Mouse (Mus musculus): Measurements from ENCODE around the gene Fbxo17.
"Not testable (repeated sequence)": the region's sequence is repeated elsewhere in the genome, so short reads cannot be mapped to it uniquely, and the experiment has no call there.

Fbxo17 gene

DNA sequence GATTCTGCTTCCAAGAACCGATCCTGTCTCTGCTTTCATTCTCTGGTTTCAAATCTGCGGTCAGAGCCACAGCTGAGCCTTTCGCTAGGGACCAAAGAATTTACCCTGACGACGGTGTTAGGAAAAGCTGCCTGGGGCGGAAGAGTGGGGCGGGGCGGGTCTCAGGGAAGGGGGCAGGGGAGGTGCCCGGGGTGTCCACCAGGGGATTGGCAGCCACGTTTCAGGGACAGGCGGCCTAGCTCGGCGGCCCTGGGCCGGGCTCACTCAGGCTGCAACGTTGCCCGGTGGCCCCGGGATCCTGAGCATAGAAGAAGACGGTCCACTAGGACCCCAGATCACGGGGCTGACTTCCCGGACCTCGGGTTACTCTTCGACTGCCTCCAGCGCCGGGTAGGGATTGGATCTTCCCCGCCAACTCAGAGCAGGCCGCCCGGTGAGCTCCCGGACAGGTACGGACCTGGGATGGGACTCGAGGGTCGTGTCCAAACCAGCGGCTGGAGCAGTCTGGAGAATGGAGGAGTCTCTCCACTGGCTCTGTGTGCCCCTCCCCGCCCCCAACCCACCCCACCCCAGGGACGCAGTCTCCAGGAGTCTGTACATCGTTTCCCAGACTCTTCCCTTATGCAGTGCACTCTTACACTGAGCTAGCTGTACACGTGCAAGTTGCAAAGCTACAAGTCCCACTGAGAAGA, at the start of gene Fbxo17:
TSS of gene Fbxo17 (plus strand) at position 215 of the 692 bp plus-strand sequence.
- in situ Hi-C loops (cut with MboI, MseI) = no loop called here

DNA sequence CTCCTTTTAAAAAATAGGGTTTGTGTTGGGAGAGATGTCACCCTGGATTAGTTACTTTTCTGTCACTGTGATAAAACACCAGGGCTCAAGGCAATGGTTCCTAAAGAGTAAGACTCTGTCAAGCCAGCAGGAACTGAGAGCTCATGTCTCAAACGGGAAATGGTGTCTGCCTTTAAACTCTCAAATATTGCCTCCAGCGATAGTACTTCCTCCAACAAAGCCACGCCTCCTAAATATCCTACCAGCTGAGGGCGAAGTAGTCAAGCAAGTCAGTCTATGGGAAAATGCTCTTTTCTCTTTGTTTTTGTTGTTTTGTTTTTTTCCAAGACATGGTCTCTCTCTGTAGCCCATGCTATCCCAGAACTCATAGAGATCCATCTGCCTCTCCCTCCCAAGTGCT, 45.4 kb upstream of the Fbxo17 start:
- in situ Hi-C loops (cut with MboI, MseI) = no loop called here

DNA sequence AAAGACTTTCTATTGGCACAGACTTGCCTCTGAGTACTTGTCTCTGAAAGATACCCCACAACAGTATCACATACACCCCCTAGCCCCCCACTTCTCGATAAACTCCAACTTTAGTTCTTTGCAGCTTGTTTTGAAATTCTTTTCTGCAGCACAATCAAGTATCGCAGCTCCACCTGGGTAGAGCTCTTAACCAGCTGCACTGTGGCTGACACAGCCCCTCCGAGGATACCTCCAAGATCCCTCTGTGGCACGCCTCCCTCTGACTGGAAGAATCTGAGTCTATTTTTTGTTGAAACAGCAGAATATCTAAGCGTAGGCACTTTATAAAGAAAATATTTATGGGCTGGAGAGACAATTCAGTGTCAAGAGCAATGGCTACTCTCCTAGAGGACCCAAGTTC, 44.3 kb upstream of the Fbxo17 start:
- in situ Hi-C loops (cut with MboI, MseI) = no loop called here

DNA sequence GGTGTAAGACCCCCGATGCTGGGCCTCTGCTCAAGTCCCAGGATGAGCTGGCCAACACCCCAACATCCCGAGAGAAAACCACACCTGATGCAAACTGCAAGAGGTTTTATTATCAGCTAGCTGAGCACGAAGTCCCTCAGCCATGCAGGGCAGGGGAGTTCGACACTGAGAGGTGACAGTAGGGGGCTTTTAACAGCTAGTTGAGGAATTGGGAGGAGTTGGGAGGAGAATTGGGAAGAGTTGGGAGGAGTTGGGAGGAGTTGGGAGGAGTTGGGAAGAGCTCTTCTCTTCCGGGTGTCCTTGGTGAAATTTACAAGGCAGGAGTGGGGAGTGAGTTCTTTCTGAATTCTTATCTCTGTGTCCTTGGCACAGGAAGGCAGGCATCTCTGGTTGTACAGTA, 43.8 kb upstream of the Fbxo17 start:
- in situ Hi-C loops (cut with MboI, MseI) = not testable (repeated sequence)

DNA sequence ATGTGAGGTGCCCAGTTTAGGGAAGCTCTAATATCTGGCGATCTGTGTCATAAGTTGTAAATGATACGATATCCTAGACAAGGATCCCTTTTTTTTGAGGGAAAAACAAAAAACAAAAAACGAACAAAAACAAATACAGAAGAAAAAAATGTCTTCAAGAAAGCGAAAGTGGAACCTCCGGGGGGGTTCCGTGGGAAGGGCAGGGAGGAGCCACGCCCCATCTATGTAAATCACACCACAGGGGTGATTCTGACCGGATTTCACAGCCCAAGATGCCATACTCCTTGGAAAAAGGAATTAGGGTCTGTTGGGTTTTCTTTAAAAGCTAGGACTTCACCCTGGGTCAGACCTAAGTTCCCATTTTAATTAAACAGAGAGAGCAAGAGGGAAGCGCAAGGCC, 41.6 kb upstream of the Fbxo17 start:
- in situ Hi-C loops (cut with MboI, MseI) = loop anchor here (5.0 kb wide), 1 partner anchor 103 kb away; no protein-coding TSS in a partner anchor

DNA sequence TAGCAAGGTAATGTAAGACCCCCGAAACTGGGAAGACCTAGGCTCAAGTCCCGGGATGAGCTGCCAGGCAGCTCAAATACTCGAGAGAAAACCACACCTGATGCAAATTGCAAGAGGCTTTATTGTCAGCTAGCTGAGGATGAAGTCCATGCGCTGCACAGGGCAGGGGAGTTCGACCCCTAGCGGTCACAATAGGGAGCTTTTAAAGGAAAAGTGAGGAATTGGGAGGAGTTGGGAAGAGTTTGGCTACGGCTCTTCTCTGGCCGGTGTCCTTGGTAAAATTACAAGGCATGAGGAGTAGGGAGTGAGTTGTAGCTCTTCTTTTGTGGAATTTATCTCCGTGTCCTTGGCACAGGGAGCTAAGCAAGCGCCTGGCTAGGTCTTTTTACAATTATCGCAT, 40.9 kb upstream of the Fbxo17 start:
- in situ Hi-C loops (cut with MboI, MseI) = loop anchor here (5.0 kb wide), 1 partner anchor 103 kb away; no protein-coding TSS in a partner anchor

DNA sequence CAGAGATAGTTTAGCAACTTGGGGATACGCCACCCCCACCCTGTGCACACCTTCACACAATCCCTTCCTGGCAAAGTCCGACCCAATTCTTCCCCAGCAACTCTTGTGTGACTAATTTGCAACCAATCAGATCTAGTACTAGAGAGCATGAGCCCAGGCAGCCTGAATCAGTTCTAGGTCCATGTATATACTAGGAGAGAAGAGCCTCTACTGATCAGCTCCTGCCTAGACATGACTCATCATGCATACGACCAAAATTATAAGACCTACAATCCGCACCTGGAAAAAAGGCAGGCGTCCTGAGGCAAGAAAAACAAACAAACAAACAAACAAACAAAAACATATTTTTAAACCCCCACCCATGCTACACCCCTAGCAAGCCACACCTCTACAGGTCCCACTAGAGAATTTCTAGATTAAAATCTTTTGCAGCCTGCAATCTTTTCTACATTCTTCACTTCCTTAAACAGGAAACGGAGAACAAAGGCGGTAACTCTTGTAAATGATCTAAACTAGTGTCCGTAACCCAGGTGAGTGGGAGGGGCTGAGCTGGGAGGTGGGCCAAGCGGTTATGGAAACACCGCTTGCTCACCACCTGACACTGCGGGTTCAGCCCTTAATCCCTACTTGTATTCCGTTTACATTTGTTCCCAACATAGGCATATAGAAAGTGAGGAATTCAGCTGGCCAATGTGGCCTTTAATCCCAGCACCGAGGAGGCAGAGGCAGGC, 39.6 kb upstream of the Fbxo17 start:
- in situ Hi-C loops (cut with MboI, MseI) = loop anchor here (5.0 kb wide), 1 partner anchor 105 kb away; no protein-coding TSS in a partner anchor

DNA sequence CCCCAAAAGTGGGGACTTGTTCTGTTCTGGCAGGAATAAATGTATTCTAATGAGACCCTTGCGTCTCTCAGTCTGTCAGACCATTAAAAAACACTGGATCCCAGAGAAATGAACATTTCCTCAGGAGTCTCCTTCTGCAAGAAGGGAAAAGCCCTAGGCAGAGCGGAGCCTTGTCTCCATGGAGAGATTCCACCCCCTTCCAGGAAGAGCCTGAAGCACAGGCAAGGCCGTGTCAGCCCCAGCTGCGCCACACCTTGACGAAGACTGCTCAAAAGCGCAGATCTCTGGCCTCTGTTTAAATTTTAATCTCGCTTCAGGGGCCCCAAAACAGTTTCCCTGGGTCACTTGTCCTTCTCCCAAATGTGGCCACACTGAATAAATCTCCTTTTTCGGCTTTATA, 39.0 kb upstream of the Fbxo17 start:
- in situ Hi-C loops (cut with MboI, MseI) = loop anchor here (5.0 kb wide), 1 partner anchor 105 kb away; no protein-coding TSS in a partner anchor

DNA sequence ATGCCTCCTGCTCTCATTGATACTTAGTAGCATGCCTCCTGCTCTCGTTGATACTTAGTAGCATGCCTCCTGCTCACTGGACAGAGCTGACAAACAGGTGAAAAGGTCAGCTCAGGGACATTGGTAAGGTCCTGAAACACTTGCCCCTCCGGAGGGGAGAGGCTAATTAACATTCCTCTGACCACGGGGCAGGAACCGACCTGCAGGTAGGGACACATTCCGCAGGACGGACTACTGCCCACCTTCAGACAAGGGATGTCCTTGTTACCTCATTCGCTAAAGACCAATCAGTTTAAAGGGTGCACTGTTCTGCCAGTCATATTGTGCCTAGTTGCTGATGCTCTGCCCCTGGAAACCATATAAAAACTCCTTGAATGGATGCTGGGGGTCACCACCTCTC, 25.5 kb upstream of the Fbxo17 start:
- in situ Hi-C loops (cut with MboI, MseI) = no loop called here

DNA sequence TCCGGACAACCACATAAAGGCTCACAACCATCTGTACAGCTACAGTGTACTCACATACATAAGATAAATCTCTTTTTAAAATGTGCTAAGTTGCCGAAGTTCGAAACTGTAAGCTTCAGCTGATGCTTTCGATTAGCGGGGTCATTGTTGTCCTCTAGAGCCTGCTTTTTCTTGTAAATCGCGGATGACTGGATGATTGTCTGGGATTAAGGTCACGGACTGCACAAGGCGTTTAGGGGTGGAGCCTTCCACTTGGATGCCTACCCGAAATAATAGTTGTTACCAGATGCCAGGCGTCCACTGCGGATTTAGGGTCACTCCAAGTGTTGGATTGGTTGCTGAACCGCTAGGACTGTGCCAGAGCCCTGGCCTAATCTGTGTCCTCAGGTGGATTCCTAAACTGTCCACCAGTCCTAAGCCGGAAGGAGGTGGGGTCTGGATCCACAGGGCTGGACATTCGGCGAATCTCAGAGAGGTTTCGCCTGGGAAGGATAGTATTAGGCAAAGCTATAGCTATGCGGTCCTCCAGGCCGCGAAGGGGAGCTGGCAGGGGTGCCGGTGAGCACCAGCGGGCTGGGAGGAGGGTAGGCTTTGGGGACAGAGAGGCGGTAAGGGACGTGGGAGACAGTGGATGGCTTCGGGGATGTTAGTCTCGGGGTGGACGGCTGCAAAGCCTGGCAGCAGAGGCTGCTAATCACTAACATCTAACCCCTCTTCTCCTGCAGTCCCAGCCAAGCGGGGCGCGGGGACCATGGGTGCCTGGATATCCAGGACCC, 23.9 kb upstream of the Fbxo17 start, which contains the start of gene Fbxo27:
TSS of gene Fbxo27 (plus strand) at position 305 of the 776 bp plus-strand sequence.
- in situ Hi-C loops (cut with MboI, MseI) = no loop called here

DNA sequence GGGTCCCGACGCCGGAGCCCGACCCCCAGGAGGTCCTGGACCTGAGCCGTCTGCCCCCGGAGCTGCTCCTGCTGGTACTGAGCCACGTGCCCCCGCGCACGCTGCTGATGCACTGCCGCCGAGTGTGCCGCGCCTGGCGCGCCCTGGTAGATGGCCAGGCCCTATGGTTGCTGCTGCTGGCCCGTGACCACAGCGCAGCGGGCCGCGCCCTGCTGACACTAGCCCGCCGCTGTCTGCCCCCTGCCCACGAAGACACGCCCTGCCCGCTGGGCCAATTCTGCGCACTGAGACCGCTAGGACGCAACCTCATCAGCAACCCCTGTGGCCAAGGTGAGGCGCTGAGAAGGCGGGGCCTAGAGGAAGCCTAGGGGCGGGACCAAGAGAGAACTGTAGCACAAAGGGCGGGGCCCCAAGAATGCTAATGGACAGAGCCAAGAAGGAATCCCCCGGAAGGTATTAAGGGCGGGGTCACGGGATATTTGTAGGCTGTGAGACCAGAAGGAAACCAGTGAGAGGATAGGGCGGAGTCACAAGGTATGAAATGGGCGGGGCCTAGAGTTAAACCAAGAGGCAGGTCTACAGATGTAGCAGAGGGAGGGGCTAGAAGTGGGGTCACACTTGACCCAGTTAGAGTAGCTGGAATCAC, 23.2 kb upstream of the Fbxo17 start:
- in situ Hi-C loops (cut with MboI, MseI) = no loop called here

DNA sequence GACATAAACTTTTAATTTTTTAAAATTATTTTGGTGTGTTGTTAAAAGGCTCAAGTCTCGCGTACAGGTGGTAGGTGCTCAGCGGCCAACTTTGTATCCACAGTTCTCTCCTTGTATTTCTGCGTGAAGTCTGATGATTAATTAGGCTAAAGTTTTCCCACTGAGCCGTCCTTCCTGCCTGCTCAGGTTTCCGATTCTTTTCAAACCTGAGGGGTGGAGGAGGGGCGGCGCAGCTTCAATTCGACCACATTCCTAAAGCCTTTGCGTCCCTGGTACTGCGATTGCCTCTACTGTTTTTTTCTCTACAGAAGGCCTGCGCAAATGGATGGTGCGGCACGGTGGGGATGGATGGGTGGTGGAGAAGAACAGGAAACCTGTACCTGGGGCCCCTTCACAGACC, 22.2 kb upstream of the Fbxo17 start:
- in situ Hi-C loops (cut with MboI, MseI) = no loop called here

DNA sequence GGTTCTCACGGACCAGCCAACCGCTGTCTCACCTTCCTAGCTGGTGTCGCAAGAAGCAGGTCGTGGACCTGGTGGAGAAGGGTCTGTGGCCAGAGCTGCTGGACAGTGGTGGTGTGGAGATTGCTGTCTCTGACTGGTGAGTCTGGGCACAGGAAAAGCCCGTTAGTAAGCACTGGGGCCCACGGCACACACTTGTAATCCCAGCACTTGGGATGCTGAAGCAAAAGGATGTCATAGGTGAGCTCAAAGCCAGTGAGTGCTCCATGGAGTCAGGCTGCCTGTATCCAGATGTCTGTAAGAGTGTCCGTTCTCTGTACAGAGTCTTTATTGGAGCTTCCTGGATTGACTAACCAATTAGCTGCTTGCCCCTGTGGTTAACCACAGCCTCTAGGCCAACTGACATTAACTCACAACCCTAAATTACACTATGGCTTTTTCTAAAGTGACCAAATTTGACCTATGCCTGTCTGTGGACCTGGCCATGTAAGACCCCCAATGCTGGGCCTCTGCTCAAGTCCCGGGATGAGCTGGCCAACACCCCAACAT, 21.6 kb upstream of the Fbxo17 start:
- in situ Hi-C loops (cut with MboI, MseI) = no loop called here

DNA sequence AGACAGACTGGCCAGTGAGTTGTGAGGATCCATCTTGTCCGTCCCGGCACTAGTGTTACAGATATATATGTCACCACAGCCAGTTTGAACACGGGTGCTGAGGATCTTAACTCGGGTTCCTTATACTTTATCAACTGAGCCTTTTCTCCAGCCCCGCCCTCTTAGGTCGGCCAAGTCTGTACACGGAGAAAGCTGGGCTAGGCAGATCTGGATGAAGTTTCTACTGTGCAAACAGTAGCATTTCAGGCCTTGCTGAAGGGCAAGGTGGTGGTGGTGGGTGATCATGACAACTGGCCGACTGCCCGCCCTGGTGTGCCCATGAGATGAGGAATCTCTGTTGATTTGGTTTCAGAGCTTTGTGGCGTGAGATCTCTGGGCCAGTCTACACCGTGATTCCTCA, 19.3 kb upstream of the Fbxo17 start:
- in situ Hi-C loops (cut with MboI, MseI) = no loop called here

DNA sequence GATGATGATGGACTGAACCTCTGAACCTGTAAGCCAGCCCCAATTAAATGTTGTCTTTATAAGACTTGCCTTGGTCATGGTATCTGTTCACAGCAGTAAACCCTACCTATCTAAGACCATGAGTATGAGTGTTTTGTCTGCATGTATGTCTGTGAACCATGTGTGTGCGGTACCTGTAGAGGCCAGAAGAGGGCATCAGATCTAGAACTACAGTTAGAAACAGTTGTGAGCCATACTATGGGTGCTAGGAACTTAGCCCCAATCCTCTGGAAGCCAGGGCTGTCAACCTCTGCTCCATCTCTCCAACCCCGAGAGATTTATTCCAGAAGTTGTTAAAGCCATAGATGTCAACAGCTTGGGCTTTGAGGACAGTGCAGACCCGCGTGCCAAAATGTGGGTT, 16.3 kb upstream of the Fbxo17 start:
- in situ Hi-C loops (cut with MboI, MseI) = no loop called here

DNA sequence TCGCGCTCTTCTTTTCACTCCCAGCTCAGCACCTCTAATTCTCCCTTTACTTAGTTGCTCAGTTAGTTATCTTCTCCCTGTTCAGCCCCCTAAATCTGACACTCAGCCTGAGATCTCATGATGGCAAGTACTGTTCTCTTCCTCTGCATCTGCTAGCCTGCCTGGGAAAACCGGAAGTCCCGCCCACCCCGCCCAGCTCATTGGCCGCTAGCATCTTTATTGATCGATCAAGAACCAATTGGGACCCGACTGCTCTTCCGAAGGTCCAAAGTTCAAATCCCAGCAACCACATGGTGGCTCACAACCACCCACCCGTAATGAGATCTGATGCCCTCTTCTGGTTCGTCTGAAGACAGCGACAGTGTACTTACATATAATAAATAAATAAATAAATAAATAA, 15.3 kb upstream of the Fbxo17 start:
- in situ Hi-C loops (cut with MboI, MseI) = not testable (repeated sequence)

DNA sequence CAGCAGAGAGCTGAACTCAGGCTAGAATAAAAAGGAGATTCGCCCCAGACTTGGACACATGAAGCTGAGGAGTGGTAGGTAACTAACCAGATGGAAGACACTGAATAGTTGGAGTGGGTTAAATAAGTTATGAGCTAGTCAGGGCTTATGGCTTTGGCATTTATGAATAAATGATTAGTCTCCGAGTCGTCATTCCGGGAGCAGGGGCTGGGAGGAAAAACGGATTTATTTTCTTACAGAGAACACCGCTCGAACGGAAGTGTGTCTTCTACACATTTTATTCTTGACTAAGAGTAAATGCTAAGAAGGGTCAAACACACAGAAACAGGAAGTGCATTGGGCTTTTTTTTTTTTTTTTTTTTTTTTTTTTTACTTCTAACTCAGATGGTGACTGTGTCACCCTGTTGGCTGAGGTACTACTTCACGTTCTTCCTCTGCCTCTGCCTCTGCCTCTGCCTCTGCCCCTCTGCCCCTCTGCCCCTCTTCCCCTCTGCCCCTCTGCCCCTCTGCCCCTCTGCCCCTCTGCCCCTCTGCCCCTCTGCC, 13.9 kb upstream of the Fbxo17 start:
- in situ Hi-C loops (cut with MboI, MseI) = no loop called here

DNA sequence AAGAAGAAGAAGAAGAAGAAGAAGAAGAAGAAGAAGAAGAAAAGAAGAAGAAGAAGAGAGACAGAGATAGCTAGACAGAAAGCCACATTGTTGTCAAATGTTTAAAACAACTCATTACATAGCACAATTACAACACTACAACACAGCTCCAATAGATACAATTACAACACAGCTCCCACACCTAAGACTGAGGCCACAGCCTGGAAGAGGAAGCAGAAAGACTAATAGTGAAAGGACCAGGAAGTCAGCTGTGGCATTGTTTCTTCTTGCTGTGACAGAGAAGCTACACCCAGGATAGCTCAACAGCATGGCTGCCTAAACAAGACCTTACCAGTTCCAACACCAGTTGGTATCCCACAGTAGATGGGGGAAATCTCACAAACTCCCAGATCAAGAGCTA, 7.2 kb upstream of the Fbxo17 start:
- in situ Hi-C loops (cut with MboI, MseI) = no loop called here

DNA sequence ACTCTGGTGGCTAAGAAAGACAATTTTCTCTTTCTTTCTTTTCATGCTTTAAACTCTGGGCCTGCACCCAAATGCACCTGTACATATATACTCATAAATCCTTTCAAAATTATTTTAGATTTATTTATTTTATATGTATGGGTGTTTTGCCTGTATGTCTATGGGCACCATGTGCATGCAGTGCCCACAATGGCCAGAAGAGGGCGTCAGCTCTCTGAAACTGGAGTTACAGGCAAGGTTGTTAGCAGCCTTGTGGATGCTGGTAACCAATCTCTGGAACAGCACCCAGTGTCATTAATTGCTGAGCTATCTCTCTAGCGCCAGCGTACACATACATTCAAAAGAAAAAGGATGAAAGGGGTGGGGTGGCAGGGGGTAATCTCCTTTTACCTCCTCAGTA, 5.6 kb upstream of the Fbxo17 start:
- in situ Hi-C loops (cut with MboI, MseI) = no loop called here

DNA sequence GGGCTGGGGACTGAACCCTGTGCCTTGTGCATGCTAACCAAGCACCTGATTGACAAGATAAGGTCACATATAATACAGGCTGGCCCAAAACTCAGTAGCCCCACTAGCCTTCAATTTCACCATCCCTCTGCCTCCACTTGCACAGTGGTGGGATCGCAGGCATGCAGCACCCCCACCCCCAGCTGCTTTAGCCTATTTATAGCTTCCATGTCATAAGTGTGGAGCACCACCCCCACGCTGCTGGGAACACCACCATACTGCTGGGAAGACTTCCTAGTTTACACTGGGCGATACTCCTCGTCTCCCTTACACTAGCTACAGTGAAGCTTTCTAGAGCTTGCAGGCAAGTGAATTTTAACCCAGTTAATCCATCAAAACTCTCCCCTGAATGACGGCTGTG, 1.9 kb upstream of the Fbxo17 start:
- in situ Hi-C loops (cut with MboI, MseI) = no loop called here

DNA sequence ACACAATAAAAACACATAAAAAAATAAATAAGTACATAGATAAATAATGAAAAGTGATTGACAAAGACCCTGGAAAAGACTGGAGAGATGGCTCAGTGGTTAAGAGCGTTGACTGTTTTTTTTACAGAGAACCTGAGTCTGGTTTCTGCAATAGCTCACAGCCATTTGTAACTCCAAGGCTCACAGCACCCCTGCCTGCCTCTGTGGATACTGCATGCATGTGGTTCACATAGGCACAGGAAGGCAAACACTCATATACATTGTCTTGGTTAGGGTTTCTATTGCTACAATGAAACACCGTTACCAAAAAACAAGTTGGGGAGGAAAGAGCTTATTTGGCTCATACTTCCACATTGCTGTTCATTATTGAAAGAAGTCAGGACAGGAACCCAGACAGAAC, 1.0 kb upstream of the Fbxo17 start:
- in situ Hi-C loops (cut with MboI, MseI) = no loop called here
